Mouse (Mus musculus): ENCODE measurements at regions not wholly inside any gene's neighbourhood (a gene's known extent, or its start where the extent isn't known, plus 50 kb on each side); places are given as distances from the start of the nearest gene placed in this dataset.

- Histone ChIP-seq H3K27ac (replicated peaks) (no peak overlapping the region), H3K36me3 (ENCODE audit: control insufficient read depth, insufficient read depth, low read length) (no peaks in the 10 kb centered on the region), H3K9ac (ENCODE audit: low read length) (no peak overlapping the region), H3K9me3 (ENCODE audit: control insufficient read depth, low read length) (no peaks in the 10 kb centered on the region), H3K27me3 (ENCODE audit: control insufficient read depth, insufficient read depth, low read length) (no peaks in the 10 kb centered on the region), H3K4me3 (ENCODE audit: low read depth, low read length) (no peak overlapping the region), H3K4me2 (replicated peaks; ENCODE audit: low read depth) (no peak overlapping the region), H3K4me1 (replicated peaks; ENCODE audit: control insufficient read depth, insufficient read depth) (no peaks in the 10 kb centered on the region)
- DNase-seq (ENCODE audit: low spot score) (no peak), ATAC-seq (ENCODE audit: low FRiP score, low TSS enrichment) (no peak)
- TF ChIP-seq EP300 (optimal IDR thresholded peaks at IDR 0.05) (no peak), CTCF (IDR thresholded peaks at IDR 0.05; ENCODE audit: low read depth) (no peak)
- 71% methylated on average over 11 of the region's 11 CpGs for WGBS
Observed at GRCm38 (mm10) chr6:140961987-140962386, 232.9 kb downstream of the Gm11077 start.

GRCm38 (mm10) chr6:140962563-140962962 lies 233.5 kb downstream of the Gm11077 start:
- DNase-seq (ENCODE audit: low spot score) (no peak), ATAC-seq (ENCODE audit: low FRiP score, low TSS enrichment) (no peak)
- H3K4me3 ChIP-seq (ENCODE audit: low read depth, low read length), result no peak overlapping the region
- H3K27ac ChIP-seq (replicated peaks), result no peak overlapping the region
- 71% methylated on average over 4 of the region's 4 CpGs for WGBS
- TF ChIP-seq CTCF (IDR thresholded peaks at IDR 0.05; ENCODE audit: low read depth), result no peak
- TF ChIP-seq EP300 (optimal IDR thresholded peaks at IDR 0.05), result no peak
- H3K9me3 ChIP-seq (ENCODE audit: control insufficient read depth, low read length), result no peaks in the 10 kb centered on the region
- H3K4me2 ChIP-seq (replicated peaks; ENCODE audit: low read depth), result no peak overlapping the region
- H3K4me1 ChIP-seq (replicated peaks; ENCODE audit: control insufficient read depth, insufficient read depth), result no peaks in the 10 kb centered on the region
- no peaks in the 10 kb centered on the region for H3K27me3 ChIP-seq (ENCODE audit: control insufficient read depth, insufficient read depth, low read length)
- H3K36me3 ChIP-seq (ENCODE audit: control insufficient read depth, insufficient read depth, low read length), result no peaks in the 10 kb centered on the region
- H3K9ac ChIP-seq (ENCODE audit: low read length), result no peak overlapping the region

GRCm38 (mm10) chr6:140973732-140974131 lies 244.6 kb downstream of the Gm11077 start:
- H3K27me3 ChIP-seq (ENCODE audit: control insufficient read depth, insufficient read depth, low read length), result no peaks in the 10 kb centered on the region
- H3K4me2 ChIP-seq (replicated peaks; ENCODE audit: low read depth), result no peak overlapping the region
- H3K36me3 ChIP-seq (ENCODE audit: control insufficient read depth, insufficient read depth, low read length), result no peaks in the 10 kb centered on the region
- no peak for DNase-seq (ENCODE audit: low spot score)
- no peak overlapping the region for H3K4me3 ChIP-seq (ENCODE audit: low read depth, low read length)
- H3K9me3 ChIP-seq (ENCODE audit: control insufficient read depth, low read length), result no peaks in the 10 kb centered on the region
- no peak overlapping the region for H3K9ac ChIP-seq (ENCODE audit: low read length)
- H3K27ac ChIP-seq (replicated peaks), result no peak overlapping the region
- 45% methylated on average over 6 of the region's 6 CpGs for WGBS
- H3K4me1 ChIP-seq (replicated peaks; ENCODE audit: control insufficient read depth, insufficient read depth), result no peaks in the 10 kb centered on the region
- TF ChIP-seq EP300 (optimal IDR thresholded peaks at IDR 0.05), result no peak
- TF ChIP-seq CTCF (IDR thresholded peaks at IDR 0.05; ENCODE audit: low read depth), result no peak
- ATAC-seq (ENCODE audit: low FRiP score, low TSS enrichment), result no peak

GRCm38 (mm10) chr6:140976989-140977388 lies 247.9 kb downstream of the Gm11077 start:
- H3K36me3 ChIP-seq (ENCODE audit: control insufficient read depth, insufficient read depth, low read length), result no peaks in the 10 kb centered on the region
- no peak overlapping the region for H3K4me2 ChIP-seq (replicated peaks; ENCODE audit: low read depth)
- DNase-seq (ENCODE audit: low spot score), result no peak
- H3K4me3 ChIP-seq (ENCODE audit: low read depth, low read length), result no peak overlapping the region
- no peak overlapping the region for H3K27ac ChIP-seq (replicated peaks)
- H3K9ac ChIP-seq (ENCODE audit: low read length), result no peak overlapping the region
- no peaks in the 10 kb centered on the region for H3K9me3 ChIP-seq (ENCODE audit: control insufficient read depth, low read length)
- WGBS, result 43% methylated on average over 5 of the region's 5 CpGs
- no peaks in the 10 kb centered on the region for H3K4me1 ChIP-seq (replicated peaks; ENCODE audit: control insufficient read depth, insufficient read depth)
- H3K27me3 ChIP-seq (ENCODE audit: control insufficient read depth, insufficient read depth, low read length), result no peaks in the 10 kb centered on the region
- no peak for ATAC-seq (ENCODE audit: low FRiP score, low TSS enrichment)
- no peak for TF ChIP-seq CTCF (IDR thresholded peaks at IDR 0.05; ENCODE audit: low read depth)
- no peak for TF ChIP-seq EP300 (optimal IDR thresholded peaks at IDR 0.05)

- DNase-seq (ENCODE audit: low spot score) (no peak), ATAC-seq (ENCODE audit: low FRiP score, low TSS enrichment) (no peak)
- no peaks in the 10 kb centered on the region for H3K36me3 ChIP-seq (ENCODE audit: control insufficient read depth, insufficient read depth, low read length)
- no peaks in the 10 kb centered on the region for H3K9me3 ChIP-seq (ENCODE audit: control insufficient read depth, low read length)
- H3K27me3 ChIP-seq (ENCODE audit: control insufficient read depth, insufficient read depth, low read length), result no peaks in the 10 kb centered on the region
- WGBS, result 89% methylated on average over 8 of the region's 8 CpGs
- H3K27ac ChIP-seq (replicated peaks), result no peak overlapping the region
- H3K4me1 ChIP-seq (replicated peaks; ENCODE audit: control insufficient read depth, insufficient read depth), result no peaks in the 10 kb centered on the region
- no peak overlapping the region for H3K4me3 ChIP-seq (ENCODE audit: low read depth, low read length)
- H3K9ac ChIP-seq (ENCODE audit: low read length), result no peak overlapping the region
- no peak overlapping the region for H3K4me2 ChIP-seq (replicated peaks; ENCODE audit: low read depth)
- TF ChIP-seq CTCF (IDR thresholded peaks at IDR 0.05; ENCODE audit: low read depth), result no peak
- no peak for TF ChIP-seq EP300 (optimal IDR thresholded peaks at IDR 0.05)
Observed at GRCm38 (mm10) chr6:140983610-140984009, 254.5 kb downstream of the Gm11077 start.

- H3K4me1 ChIP-seq (replicated peaks; ENCODE audit: control insufficient read depth, insufficient read depth), result no peaks in the 10 kb centered on the region
- H3K9me3 ChIP-seq (ENCODE audit: control insufficient read depth, low read length), result no peaks in the 10 kb centered on the region
- H3K4me2 ChIP-seq (replicated peaks; ENCODE audit: low read depth), result no peak overlapping the region
- TF ChIP-seq EP300 (optimal IDR thresholded peaks at IDR 0.05) (no peak), CTCF (IDR thresholded peaks at IDR 0.05; ENCODE audit: low read depth) (no peak)
- 92% methylated on average over 7 of the region's 7 CpGs for WGBS
- H3K9ac ChIP-seq (ENCODE audit: low read length), result no peak overlapping the region
- no peaks in the 10 kb centered on the region for H3K27me3 ChIP-seq (ENCODE audit: control insufficient read depth, insufficient read depth, low read length)
- ATAC-seq (ENCODE audit: low FRiP score, low TSS enrichment) (no peak), DNase-seq (ENCODE audit: low spot score) (no peak)
- H3K27ac ChIP-seq (replicated peaks), result no peak overlapping the region
- no peaks in the 10 kb centered on the region for H3K36me3 ChIP-seq (ENCODE audit: control insufficient read depth, insufficient read depth, low read length)
- H3K4me3 ChIP-seq (ENCODE audit: low read depth, low read length), result no peak overlapping the region
Observed at GRCm38 (mm10) chr6:140984249-140984648, 255.2 kb downstream of the Gm11077 start.

Data from stomach, postnatal 0 days (tissue).